Mouse (Mus musculus) embryonic facial prominence, embryonic 12.5 days (tissue): ENCODE data around the gene Impdh2. TPM values are rescaled to one million over a fixed set of nuclear protein-coding genes. Genes with fewer than 3 reads are reported as not detected.

Experiments
- ATAC-seq: fragments of 200-750 bp; cut with Nextera tagmentation; 2 replicates; pipeline ENCODE4 v1.8.0; 2017; ENCODE audit not compliant: insufficient number of reproducible peaks, insufficient read depth, low FRiP score, low TSS enrichment
- H3K27ac ChIP-seq: fragments of 300-500 bp; sonication (generic); 2 replicates; pipeline ENCODE4 v1.5.1; 2016; ENCODE audit warnings: mild to moderate bottlenecking
- H3K27me3 ChIP-seq: fragments of 300-500 bp; sonication (generic); 2 replicates; pipeline ENCODE4 v1.6.1; 2016; ENCODE audit warnings: mild to moderate bottlenecking, moderate library complexity
- H3K36me3 ChIP-seq: fragments of 300-500 bp; sonication (generic); 2 replicates; pipeline ENCODE4 v1.6.1; 2016; ENCODE audit warnings: mild to moderate bottlenecking
- H3K4me1 ChIP-seq: fragments of 300-500 bp; sonication (generic); 2 replicates; pipeline ENCODE4 v1.6.1; 2016
- H3K4me2 ChIP-seq: fragments of 300-500 bp; sonication (generic); replicated peaks from 2 replicates; pipeline ENCODE4 v1.6.1; 2016; ENCODE audit warnings: mild to moderate bottlenecking, moderate library complexity
- H3K4me3 ChIP-seq: fragments of 300-500 bp; sonication (generic); 2 replicates; pipeline ENCODE4 v1.5.1; 2016; ENCODE audit warnings: mild to moderate bottlenecking
- H3K9ac ChIP-seq: fragments of 300-500 bp; sonication (generic); 2 replicates; pipeline ENCODE4 v1.6.1; 2016; ENCODE audit warnings: mild to moderate bottlenecking, moderate library complexity
- H3K9me3 ChIP-seq: fragments of 300-500 bp; sonication (generic); 2 replicates; pipeline ENCODE4 v1.6.1; 2016; ENCODE audit warnings: mild to moderate bottlenecking, moderate library complexity
- WGBS: fragments of 180-500 bp; shearing (Covaris S2); methylation state at CpG from one replicate; pipeline ENCODE4 v1.1.7; 2016; 5-methylcytosine and 5-hydroxymethylcytosine counted together
- polyA plus RNA-seq: library from polyadenylated mRNA; unstranded; fragments of >200 nt; fragmentation: Nextera tagmentation; extraction: Ambion mirVana; gene quantifications from 2 replicates; pipeline ENCODE4 v1.2.1, GENCODE M21; 2016

The Impdh2 gene
- polyA plus RNA-seq = 207 and 209 TPM in 2 replicates

DNA sequence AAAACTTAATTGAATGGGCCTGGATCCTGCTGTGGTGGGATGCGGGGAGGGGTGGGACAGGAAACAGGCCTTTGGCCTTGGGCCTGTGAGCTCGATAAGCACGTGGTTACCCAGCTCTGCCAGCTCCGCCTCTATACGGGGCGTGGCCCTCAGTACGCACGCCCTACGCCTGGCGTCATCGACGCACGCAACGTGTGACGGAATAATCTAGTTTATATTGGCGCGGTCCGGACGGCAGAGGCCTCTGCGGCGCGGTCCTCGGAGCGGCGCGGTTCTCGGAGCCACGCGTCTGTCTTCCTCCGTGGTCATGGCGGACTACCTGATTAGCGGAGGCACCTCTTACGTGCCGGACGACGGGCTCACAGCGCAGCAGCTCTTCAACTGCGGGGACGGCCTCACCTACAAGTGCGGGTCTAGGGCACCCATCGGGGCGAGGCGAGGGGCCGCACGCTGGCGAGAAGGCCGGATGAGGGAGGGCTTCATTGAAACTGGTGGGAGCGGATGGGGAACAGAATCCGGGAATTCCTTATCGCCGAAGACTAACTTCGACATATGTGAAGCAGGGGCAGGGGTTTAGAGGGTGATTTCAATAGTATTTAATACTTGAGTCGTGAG is at the start of gene Impdh2:
Gene Impdh2 (plus strand): TSS at position 60 of the 615 bp plus-strand sequence.
- Histone ChIP-seq H3K36me3 (peaks cover 78% of the 10 kb centered on the region), H3K4me2 (peak within 1 kb of the TSS; percentile 64), H3K27ac (peak within 1 kb of the TSS; percentile 80; the same call in 1 of the 2 replicates), H3K9ac (peak within 1 kb of the TSS; percentile 79), H3K27me3 (no peaks in the 10 kb centered on the region), H3K4me3 (peak within 1 kb of the TSS; percentile 52), H3K4me1 (peaks cover 9% of the 10 kb centered on the region), H3K9me3 (no peaks in the 10 kb centered on the region)
- WGBS = under 1% methylated on average over 53 of the region's 53 CpGs
- peak; percentile 91 for ATAC-seq

DNA sequence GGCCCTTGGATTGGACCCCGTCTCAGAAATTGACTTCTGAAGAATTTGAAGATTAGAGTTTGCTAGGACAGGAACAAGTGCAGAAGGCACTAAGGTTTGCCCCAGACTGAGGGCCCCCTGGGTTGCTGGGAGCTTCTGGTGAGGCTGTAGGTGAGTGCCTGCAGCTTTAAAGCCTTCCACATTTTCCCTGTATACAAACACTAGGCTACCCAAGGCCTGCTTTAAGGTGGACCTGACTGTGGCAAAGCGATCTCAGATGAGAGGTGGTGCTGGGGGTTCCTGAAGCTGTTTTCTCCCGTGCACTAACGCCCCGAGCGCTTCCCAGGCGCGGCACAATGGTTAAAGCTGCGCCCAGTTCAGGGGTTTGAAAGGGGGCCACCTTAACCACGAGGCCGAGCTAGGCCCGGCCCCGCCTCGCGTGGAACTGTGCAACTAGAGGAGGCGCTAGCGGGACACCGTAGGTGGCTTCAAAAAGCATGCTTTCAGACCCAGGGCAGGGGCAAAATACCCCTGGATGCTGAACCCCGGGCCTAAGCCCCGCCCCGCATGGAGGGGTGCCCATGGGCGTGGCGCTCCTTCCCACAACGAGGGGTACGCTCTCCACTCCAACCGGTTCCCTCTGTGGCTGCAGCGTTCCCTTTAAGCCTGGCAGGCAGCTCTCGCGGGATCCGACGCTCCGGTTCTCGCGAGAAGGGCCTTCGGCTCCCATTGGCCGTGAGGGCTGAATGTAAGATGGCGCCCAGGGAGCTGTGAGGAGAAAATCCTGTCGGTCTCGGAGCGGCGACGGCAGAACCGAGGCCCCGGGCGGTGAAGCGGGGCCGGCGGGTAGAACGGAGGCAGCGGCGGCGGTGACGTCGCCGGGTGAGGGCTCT is 43.5 kb upstream of the Impdh2 start, which contains the start of gene Qrich1:
Gene Qrich1 (plus strand): TSS at position 427 of the 872 bp plus-strand sequence.
- Histone ChIP-seq H3K4me1 (peaks cover 18% of the 10 kb centered on the region), H3K27me3 (no peaks in the 10 kb centered on the region), H3K9ac (peak within 1 kb of the TSS; percentile 96), H3K4me2 (peak within 1 kb of the TSS; percentile 70), H3K36me3 (peaks cover 47% of the 10 kb centered on the region), H3K4me3 (peak within 1 kb of the TSS; percentile 94), H3K27ac (peak within 1 kb of the TSS; percentile 99), H3K9me3 (no peaks in the 10 kb centered on the region)
- peak; percentile 94 for ATAC-seq
- under 1% methylated on average over 53 of the region's 55 CpGs for WGBS

DNA sequence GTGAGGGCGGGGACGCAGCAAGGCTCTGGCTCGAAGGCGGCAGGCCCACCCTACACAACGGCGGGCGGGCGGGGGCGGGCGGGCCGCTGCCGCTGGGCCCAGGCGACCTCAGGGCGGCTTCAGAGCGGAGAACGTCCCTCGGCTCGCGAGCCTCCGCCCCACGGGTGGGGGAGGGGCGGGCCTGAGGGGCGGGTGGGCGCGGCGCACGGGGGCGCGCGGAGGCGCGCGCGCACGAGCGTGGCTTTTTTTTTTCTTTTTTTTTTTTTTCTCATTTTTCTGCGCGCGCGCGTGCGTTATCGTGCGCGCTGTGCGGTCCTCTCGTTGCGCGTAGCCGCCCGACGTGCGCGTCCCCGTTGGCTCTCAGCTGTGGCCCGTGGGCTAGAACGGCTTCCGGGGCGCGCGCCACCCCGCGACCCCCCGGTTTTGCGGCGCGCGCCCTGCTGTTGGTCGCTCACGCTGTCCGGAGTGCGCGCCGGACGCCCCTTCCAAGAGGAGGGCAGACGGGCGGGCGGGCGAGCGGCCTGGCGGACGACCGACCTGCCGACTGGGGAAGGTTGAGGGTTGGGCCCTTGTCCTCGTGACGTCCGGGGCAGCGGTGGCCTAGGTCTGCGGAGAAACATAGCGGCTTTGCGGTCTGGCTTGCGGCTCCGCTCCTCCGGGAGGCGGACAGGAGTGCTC is 42.7 kb upstream of the Impdh2 start:
- Histone ChIP-seq H3K27me3 (no peaks in the 10 kb centered on the region), H3K9ac (peak overlapping the region; percentile 96), H3K4me1 (peaks cover 18% of the 10 kb centered on the region), H3K9me3 (no peaks in the 10 kb centered on the region), H3K27ac (peak overlapping the region; percentile 99), H3K36me3 (peaks cover 41% of the 10 kb centered on the region), H3K4me2 (peak overlapping the region; percentile 70), H3K4me3 (peak overlapping the region; percentile 94)
- ATAC-seq = peak; percentile 73
- WGBS = under 1% methylated on average over 69 of the region's 95 CpGs

DNA sequence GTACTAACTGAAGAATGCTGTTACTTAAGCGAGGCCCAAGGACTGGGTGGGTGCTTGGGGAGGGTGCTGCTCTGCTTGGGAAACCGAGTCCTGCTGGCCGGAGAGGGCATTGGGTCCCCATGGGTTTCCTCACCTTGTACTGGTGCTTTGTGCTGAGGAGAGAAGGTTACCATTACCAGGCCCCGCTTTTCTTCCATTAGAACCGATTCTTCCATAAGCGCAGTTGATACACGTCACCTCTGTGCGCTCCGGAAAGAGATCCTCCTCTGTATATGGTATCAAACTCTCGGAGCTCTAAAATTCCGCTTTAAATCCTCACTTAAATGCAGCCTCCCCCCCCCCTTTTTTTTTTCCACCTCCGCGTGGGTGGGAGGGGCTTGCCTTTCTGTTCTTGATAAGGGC is 42.2 kb upstream of the Impdh2 start:
- 0 out of 2 replicates have a peak, but pooled peaks have one; percentile 2 for ATAC-seq
- Histone ChIP-seq H3K4me1 (peaks cover 18% of the 10 kb centered on the region), H3K36me3 (peaks cover 38% of the 10 kb centered on the region), H3K27ac (peak overlapping the region; percentile 99), H3K27me3 (no peaks in the 10 kb centered on the region), H3K4me2 (peak overlapping the region; percentile 63), H3K4me3 (peak overlapping the region; percentile 94), H3K9ac (peak overlapping the region; percentile 96), H3K9me3 (no peaks in the 10 kb centered on the region)
- 0% methylated on average over 13 of the region's 13 CpGs for WGBS

DNA sequence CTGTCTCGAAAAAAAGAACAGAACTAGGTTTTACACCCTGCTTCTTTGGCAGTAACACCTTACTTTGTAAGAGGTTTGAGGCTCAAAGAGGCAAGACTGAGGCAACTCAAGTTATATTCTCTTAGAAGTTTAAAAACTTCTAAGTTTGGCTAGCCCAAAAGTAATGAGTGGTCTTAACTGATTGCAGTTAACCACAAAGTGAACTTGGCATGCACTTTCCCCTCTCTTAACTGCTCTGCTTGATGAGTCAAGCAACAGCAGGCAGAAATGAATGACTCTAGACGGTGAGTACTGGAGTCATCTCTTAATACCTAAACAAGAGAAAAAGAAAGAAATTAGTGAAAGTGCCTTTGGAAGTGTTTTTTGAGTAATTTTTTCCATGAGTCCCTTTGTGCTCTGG is 38.5 kb upstream of the Impdh2 start:
- no peak for ATAC-seq
- peaks cover 8% of the 10 kb centered on the region for H3K4me1 ChIP-seq
- no peaks in the 10 kb centered on the region for H3K27me3 ChIP-seq
- H3K36me3 ChIP-seq = peaks cover 21% of the 10 kb centered on the region; the same call in 1 of the 2 replicates
- no peak overlapping the region for H3K4me3 ChIP-seq
- no peak overlapping the region for H3K9ac ChIP-seq
- 85% methylated on average over 2 of the region's 2 CpGs for WGBS
- H3K4me2 ChIP-seq = no peak overlapping the region
- no peak overlapping the region for H3K27ac ChIP-seq
- no peaks in the 10 kb centered on the region for H3K9me3 ChIP-seq

DNA sequence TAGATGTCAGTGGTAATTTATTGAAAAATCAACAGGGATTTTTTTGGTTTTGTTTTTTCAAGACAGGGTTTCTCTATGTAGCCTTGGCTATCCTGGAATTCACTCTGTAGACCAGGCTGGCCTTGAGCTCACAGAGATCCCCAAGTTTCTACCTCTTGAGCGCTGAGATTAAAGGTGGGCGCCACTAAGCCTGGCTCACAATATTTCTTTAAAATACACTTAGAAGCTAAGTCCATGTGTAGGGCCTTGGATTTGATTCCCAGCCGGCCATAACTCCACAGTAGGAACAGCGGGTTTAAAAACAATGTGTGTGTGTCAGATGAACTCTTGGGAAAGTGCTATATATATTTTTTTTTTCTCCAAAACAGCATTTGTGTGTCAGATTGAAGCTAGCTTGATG is 36.7 kb upstream of the Impdh2 start:
- Histone ChIP-seq H3K9me3 (no peaks in the 10 kb centered on the region), H3K4me2 (no peak overlapping the region), H3K9ac (no peak overlapping the region), H3K27me3 (no peaks in the 10 kb centered on the region), H3K27ac (no peak overlapping the region), H3K4me1 (peaks cover 8% of the 10 kb centered on the region), H3K36me3 (peaks cover 21% of the 10 kb centered on the region; the same call in 1 of the 2 replicates), H3K4me3 (no peak overlapping the region)
- ATAC-seq = no peak
- 96% methylated on average over 4 of the region's 4 CpGs for WGBS

DNA sequence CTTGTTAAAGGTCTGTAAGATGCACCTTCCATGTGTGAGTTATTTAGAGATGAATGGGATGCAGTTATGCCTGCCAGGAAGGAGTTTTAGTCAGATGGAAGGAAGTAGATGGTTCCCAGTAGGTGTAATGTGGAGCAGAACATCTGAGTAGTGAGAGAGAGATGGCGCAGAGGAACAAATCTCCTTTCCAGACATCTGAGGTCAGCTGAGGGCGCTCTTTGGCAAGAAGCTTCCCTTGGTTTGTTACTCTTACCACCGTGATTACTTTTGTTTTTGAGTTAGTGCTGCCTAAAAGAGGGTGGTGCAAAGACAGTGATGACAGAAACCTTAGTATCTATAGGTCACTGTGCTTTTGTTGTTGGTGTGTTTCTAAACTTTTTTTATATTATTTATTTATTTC is 34.7 kb upstream of the Impdh2 start:
- no peak overlapping the region for H3K9ac ChIP-seq
- no peak overlapping the region for H3K4me3 ChIP-seq
- H3K27ac ChIP-seq = no peak overlapping the region
- no peaks in the 10 kb centered on the region for H3K9me3 ChIP-seq
- H3K4me2 ChIP-seq = no peak overlapping the region
- no peak for ATAC-seq
- H3K36me3 ChIP-seq = peaks cover 37% of the 10 kb centered on the region
- no peaks in the 10 kb centered on the region for H3K27me3 ChIP-seq
- WGBS = 88% methylated on average over 3 of the region's 3 CpGs
- H3K4me1 ChIP-seq = no peaks in the 10 kb centered on the region

DNA sequence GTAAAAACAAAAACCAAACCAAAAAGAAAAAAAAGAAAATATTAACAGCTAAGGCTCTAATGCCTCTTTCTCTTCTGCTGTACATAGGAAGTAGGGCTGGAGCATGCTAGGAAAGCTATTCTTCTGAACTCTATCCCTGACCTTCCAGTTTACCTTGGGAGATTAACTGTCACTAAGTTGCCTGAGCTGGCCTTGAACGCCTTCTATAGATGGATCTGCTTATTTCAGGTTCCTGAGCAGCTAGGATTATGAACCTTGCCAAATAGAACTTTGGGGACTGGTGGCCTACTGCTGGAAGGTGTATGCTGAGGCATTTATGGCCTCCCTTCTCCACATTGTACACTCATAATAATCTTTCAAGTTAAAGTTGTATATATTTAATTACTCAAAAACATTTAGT is 29.1 kb upstream of the Impdh2 start:
- ATAC-seq = no peak
- peaks cover 72% of the 10 kb centered on the region for H3K36me3 ChIP-seq

DNA sequence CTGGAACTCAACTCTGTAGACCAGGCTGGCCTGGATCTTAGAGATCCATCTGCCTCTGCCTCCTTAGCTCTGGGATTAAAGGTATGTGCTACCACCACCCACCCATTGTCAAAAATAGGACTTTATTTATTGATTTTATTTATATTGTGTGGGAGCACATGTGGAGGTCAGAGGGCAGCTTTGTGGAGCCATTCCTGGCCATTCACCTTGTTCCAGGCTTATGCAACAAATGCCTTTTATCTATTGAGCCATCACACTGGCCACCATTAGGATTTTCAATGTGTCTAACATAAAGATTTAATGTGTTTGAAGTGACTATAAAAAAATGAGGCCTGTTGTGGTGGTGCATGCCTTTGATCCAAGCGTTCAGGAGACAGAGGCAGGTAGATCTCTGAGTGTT is 28.6 kb upstream of the Impdh2 start:
- H3K9me3 ChIP-seq = no peaks in the 10 kb centered on the region
- H3K4me1 ChIP-seq = no peaks in the 10 kb centered on the region
- 89% methylated on average over 1 of the region's 1 CpGs for WGBS
- no peak overlapping the region for H3K9ac ChIP-seq
- H3K27me3 ChIP-seq = no peaks in the 10 kb centered on the region
- peaks cover 77% of the 10 kb centered on the region for H3K36me3 ChIP-seq
- no peak for ATAC-seq
- no peak overlapping the region for H3K27ac ChIP-seq
- H3K4me3 ChIP-seq = no peak overlapping the region
- H3K4me2 ChIP-seq = no peak overlapping the region

More for the DNA sequence above, 29.1 kb upstream of the Impdh2 start:
- Histone ChIP-seq H3K4me1 (no peaks in the 10 kb centered on the region), H3K4me2 (no peak overlapping the region), H3K27me3 (no peaks in the 10 kb centered on the region), H3K4me3 (no peak overlapping the region), H3K27ac (no peak overlapping the region), H3K9ac (no peak overlapping the region), H3K9me3 (no peaks in the 10 kb centered on the region)
- WGBS = 83% methylated on average over 1 of the region's 1 CpGs

DNA sequence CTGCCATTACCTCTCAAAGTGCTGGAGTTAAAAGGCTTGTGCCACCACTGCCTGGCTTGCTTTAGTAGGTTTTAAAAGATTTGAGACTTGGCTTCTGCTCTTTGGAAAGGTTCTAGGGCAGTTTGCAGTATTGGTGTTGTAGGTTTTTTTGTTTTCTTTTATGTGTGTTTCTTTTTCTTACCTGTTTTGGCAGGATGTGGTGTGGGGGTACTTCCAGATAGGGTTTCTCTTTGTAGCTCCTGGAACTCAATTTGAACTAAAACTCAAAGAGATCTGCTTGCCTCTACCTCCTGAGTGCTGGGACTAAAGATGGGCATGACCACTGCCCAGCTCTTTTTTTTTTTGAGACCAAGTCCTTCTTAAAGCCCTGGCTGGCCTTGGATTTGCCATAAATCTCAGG is 19.2 kb upstream of the Impdh2 start:
- H3K27me3 ChIP-seq = no peaks in the 10 kb centered on the region
- no peak overlapping the region for H3K4me2 ChIP-seq
- ATAC-seq = no peak
- H3K36me3 ChIP-seq = peaks cover 88% of the 10 kb centered on the region
- no peak overlapping the region for H3K27ac ChIP-seq
- no peak overlapping the region for H3K9ac ChIP-seq
- no peaks in the 10 kb centered on the region for H3K9me3 ChIP-seq
- H3K4me3 ChIP-seq = no peak overlapping the region
- H3K4me1 ChIP-seq = no peaks in the 10 kb centered on the region

DNA sequence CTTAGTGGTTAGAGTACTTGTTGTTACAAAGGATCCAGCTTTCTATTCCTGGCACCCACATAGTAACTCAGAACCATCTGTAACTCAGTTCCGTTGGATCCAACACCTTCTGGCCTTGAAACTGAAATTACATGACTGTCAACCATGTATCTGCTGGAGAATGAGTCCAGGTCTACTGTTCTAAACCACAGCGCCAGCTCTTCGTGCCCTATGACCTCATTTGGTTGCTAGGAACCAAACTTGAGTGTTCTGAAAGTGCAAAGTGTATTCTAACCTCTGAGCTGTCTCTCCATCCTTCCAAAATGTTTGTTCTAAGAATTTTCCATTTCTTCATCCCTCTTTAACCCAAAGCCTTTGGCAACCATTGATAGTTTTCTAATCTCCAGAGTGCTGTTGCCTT is 14.1 kb upstream of the Impdh2 start:
- WGBS = 94% methylated on average over 3 of the region's 3 CpGs

More for the DNA sequence above, 14.1 kb upstream of the Impdh2 start:
- Histone ChIP-seq H3K27me3 (no peaks in the 10 kb centered on the region), H3K4me1 (no peaks in the 10 kb centered on the region), H3K9ac (no peak overlapping the region), H3K27ac (no peak overlapping the region), H3K9me3 (no peaks in the 10 kb centered on the region), H3K4me2 (no peak overlapping the region), H3K36me3 (peaks cover 85% of the 10 kb centered on the region), H3K4me3 (no peak overlapping the region)
- no peak for ATAC-seq
